Mouse (Mus musculus) C2C12 (cell line): Measurements from ENCODE around the gene Ubr7. TPM values are rescaled to one million over a fixed set of nuclear protein-coding genes. Genes with fewer than 3 reads are reported as not detected.
A peak's percentile ranks its signal among the peaks of the same experiment; 100 is the strongest.

Experiments
- H3K27me3 ChIP-seq: one replicate; pipeline ENCODE4 v1.6.1; 2011; ENCODE audit not compliant: control insufficient read depth, insufficient read depth, insufficient read length
- H3K36me3 ChIP-seq: one replicate; pipeline ENCODE4 v1.6.1; 2011; ENCODE audit not compliant: control insufficient read depth, insufficient read depth
- H3K4me3 ChIP-seq: one replicate; pipeline ENCODE4 v1.5.1; 2011; ENCODE audit warnings: mild to moderate bottlenecking, control low read depth; ENCODE audit not compliant: poor library complexity, insufficient read depth, severe bottlenecking
- H3K79me2 ChIP-seq: one replicate; pipeline ENCODE4 v1.6.1; 2011; ENCODE audit not compliant: control insufficient read depth, insufficient read depth
- H3K79me3 ChIP-seq: one replicate; pipeline ENCODE4 v1.6.1; 2011; ENCODE audit warnings: low read depth, control low read depth
- H3ac ChIP-seq: one replicate; pipeline ENCODE3; 2011; ENCODE audit warnings: low read depth; ENCODE audit not compliant: control insufficient read depth, insufficient read length
- CEBPB ChIP-seq: IDR thresholded peaks from one replicate; pipeline ENCODE4 v1.6.1; 2011; ENCODE audit warnings: low read depth, mild to moderate bottlenecking, control low read depth, moderate library complexity
- CTCF ChIP-seq: IDR thresholded peaks from one replicate; pipeline ENCODE4 v1.5.1; 2011; ENCODE audit not compliant: control insufficient read depth, insufficient read depth, insufficient read length
- FOSL1 ChIP-seq: IDR thresholded peaks from one replicate; pipeline ENCODE4 v1.8.0; 2011; ENCODE audit warnings: mild to moderate bottlenecking, low read length; ENCODE audit not compliant: poor library complexity, insufficient read depth, severe bottlenecking
- MAX ChIP-seq: IDR thresholded peaks from one replicate; pipeline ENCODE4 v1.6.1; 2011; ENCODE audit warnings: mild to moderate bottlenecking, control low read depth
- MYOD1 ChIP-seq: IDR thresholded peaks from one replicate; pipeline ENCODE4 v1.6.1; 2011; ENCODE audit warnings: low read depth; ENCODE audit not compliant: control insufficient read depth, insufficient read length
- MYOG ChIP-seq: IDR thresholded peaks from one replicate; pipeline ENCODE4 v1.6.1; 2011; ENCODE audit not compliant: control insufficient read depth, insufficient read length; ENCODE audit errors: extremely low read depth
- USF1 ChIP-seq: IDR thresholded peaks from one replicate; pipeline ENCODE4 v1.6.1; 2011; ENCODE audit warnings: low read depth, mild to moderate bottlenecking, control low read depth, moderate library complexity
- polyA plus RNA-seq: library from polyadenylated mRNA; unstranded; fragments of >200 nt; fragmentation: generic; extraction: Trizol; gene quantifications from one replicate; pipeline ENCODE4 v1.2.1, GENCODE M21; 2012; ENCODE audit warnings: missing spikeins

The Ubr7 gene
- polyA plus RNA-seq, 1 experiment, result 20.6 TPM

- TF ChIP-seq USF1 (no peak), CEBPB (no peak), FOSL1 (no peak), MYOD1 (no peak), MAX (no peak), CTCF (no peak), MYOG (no peak)
- H3K4me3 ChIP-seq, result no peak overlapping the region
Measured at GRCm38 (mm10) chr12:102725761-102726175, 32.0 kb upstream of the Ubr7 start.

GRCm38 (mm10) chr12:102729855-102730797 lies 27.6 kb upstream of the Ubr7 start:
- Histone ChIP-seq H3K27me3 (no peaks in the 10 kb centered on the region), H3K36me3 (no peaks in the 10 kb centered on the region), H3K4me3 (no peak overlapping the region), H3K79me3 (no peaks in the 10 kb centered on the region), H3K79me2 (no peaks in the 10 kb centered on the region), H3ac (no peak overlapping the region)
- no peak for TF ChIP-seq MYOD1
- no peak for TF ChIP-seq FOSL1
- no peak for TF ChIP-seq MAX
- no peak for TF ChIP-seq CTCF
- no peak for TF ChIP-seq USF1
- no peak for TF ChIP-seq MYOG
- TF ChIP-seq CEBPB, result no peak

More at GRCm38 (mm10) chr12:102725761-102726175, 32.0 kb upstream of the Ubr7 start:
- H3K79me2 ChIP-seq, result no peaks in the 10 kb centered on the region
- H3K36me3 ChIP-seq, result no peaks in the 10 kb centered on the region
- no peak overlapping the region for H3ac ChIP-seq
- H3K27me3 ChIP-seq, result no peaks in the 10 kb centered on the region
- no peaks in the 10 kb centered on the region for H3K79me3 ChIP-seq

GRCm38 (mm10) chr12:102730798-102731619 lies 26.8 kb upstream of the Ubr7 start:
- Histone ChIP-seq H3ac (no peak overlapping the region), H3K27me3 (no peaks in the 10 kb centered on the region), H3K36me3 (no peaks in the 10 kb centered on the region), H3K79me2 (no peaks in the 10 kb centered on the region), H3K4me3 (no peak overlapping the region), H3K79me3 (no peaks in the 10 kb centered on the region)
- TF ChIP-seq CTCF, result no peak
- TF ChIP-seq FOSL1, result no peak
- TF ChIP-seq MAX, result no peak
- TF ChIP-seq CEBPB, result no peak
- TF ChIP-seq MYOG, result no peak

- Histone ChIP-seq H3K36me3 (no peaks in the 10 kb centered on the region), H3K79me3 (no peaks in the 10 kb centered on the region), H3K4me3 (no peak overlapping the region), H3ac (no peak overlapping the region), H3K27me3 (no peaks in the 10 kb centered on the region), H3K79me2 (no peaks in the 10 kb centered on the region)
- TF ChIP-seq CTCF, result peak; percentile 78
- no peak for TF ChIP-seq FOSL1
Measured at GRCm38 (mm10) chr12:102733381-102733780, 24.4 kb upstream of the Ubr7 start.

- H3K79me2 ChIP-seq, result peaks cover 18% of the 10 kb centered on the region
- H3ac ChIP-seq, result no peak overlapping the region
- H3K27me3 ChIP-seq, result no peaks in the 10 kb centered on the region
- no peak for TF ChIP-seq CTCF
- peaks cover 2% of the 10 kb centered on the region for H3K79me3 ChIP-seq
- H3K4me3 ChIP-seq, result no peak overlapping the region
- peaks cover 12% of the 10 kb centered on the region for H3K36me3 ChIP-seq
Measured at GRCm38 (mm10) chr12:102739096-102739495, 18.7 kb upstream of the Ubr7 start.

- no peak overlapping the region for H3ac ChIP-seq
- no peak for TF ChIP-seq USF1
- TF ChIP-seq MAX, result no peak
- TF ChIP-seq MYOD1, result no peak
- no peak for TF ChIP-seq MYOG
- no peak for TF ChIP-seq FOSL1
- TF ChIP-seq CEBPB, result no peak
- no peak for TF ChIP-seq CTCF
- H3K36me3 ChIP-seq, result peaks cover 12% of the 10 kb centered on the region
- no peaks in the 10 kb centered on the region for H3K27me3 ChIP-seq
- H3K79me3 ChIP-seq, result peaks cover 11% of the 10 kb centered on the region
- peaks cover 30% of the 10 kb centered on the region for H3K79me2 ChIP-seq
- no peak overlapping the region for H3K4me3 ChIP-seq
Measured at GRCm38 (mm10) chr12:102740285-102740684, 17.5 kb upstream of the Ubr7 start.
